Mouse (Mus musculus) brain, embryonic 14.5 days (tissue): ENCODE data around the gene Fv1.

Experiments used
- CTCF ChIP-seq: fragments of 200-500 bp; IDR thresholded peaks from 2 replicates; pipeline ENCODE4 v1.5.1; 2012; ENCODE audit warnings: inconsistent platforms, mild to moderate bottlenecking, moderate library complexity, borderline replicate concordance; ENCODE audit not compliant: insufficient read depth, insufficient read length; ENCODE audit errors: extremely low read depth
- POLR2A ChIP-seq: fragments of 200-500 bp; IDR thresholded peaks from 2 replicates; pipeline ENCODE4 v1.6.1; 2012; ENCODE audit warnings: mild to moderate bottlenecking, inconsistent platforms, borderline replicate concordance; ENCODE audit not compliant: poor library complexity, insufficient read depth, insufficient read length, severe bottlenecking; ENCODE audit errors: extremely low read depth

DNA sequence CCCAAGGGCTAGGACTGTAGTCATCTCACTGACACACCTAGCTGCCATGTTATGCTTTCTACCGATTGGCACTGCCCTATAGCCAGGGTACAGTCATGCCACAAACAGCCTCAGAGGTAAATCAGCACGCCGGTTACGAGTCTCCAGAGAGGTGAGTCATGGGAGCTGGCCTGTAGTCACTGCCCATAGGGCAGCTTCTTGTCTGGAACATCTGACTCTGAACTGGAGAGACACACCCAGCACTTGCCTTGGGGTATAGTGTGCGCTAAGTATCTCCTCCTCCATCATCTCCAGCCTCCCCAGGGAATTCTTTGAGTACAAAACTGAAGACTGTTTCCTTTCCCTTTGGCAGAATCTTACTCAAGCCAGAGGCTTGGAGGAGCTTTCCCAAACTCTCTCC lies 37.5 kb downstream of the Fv1 start:
- TF ChIP-seq CTCF, result no peak
- no peak for TF ChIP-seq POLR2A
